Mouse (Mus musculus): Measurements from ENCODE around the gene Gm21294. TPM values are rescaled to one million over a fixed set of nuclear protein-coding genes. Genes with fewer than 3 reads are reported as not detected.
"Not testable (repeated sequence)": the region's sequence is repeated elsewhere in the genome, so short reads cannot be mapped to it uniquely, and the experiment has no call there.

Gene Gm21294
- polyA plus RNA-seq (2012; ENCODE audit: insufficient read depth, insufficient read length, low replicate concordance, missing spikeins), result not detected in 2 replicates

- H3K27ac ChIP-seq (ENCODE audit: insufficient read depth, low read depth, low read length); H3K4me3 ChIP-seq (ENCODE audit: insufficient read depth, low read depth, low read length); H3K4me1 ChIP-seq (ENCODE audit: control insufficient read depth, insufficient read depth, low read length): not testable (repeated sequence)
- 44% methylated on average over 3 of the region's 5 CpGs for WGBS
Observed at GRCm38 (mm10) chrY:89052506-89052905, at the start of gene Gm21294. Gene Gm21294, plus strand, starts transcription at chrY:89052806.

- not testable (repeated sequence) for H3K4me1 ChIP-seq (ENCODE audit: control insufficient read depth, insufficient read depth, low read length); H3K27ac ChIP-seq (ENCODE audit: insufficient read depth, low read depth, low read length); H3K4me3 ChIP-seq (ENCODE audit: insufficient read depth, low read depth, low read length)
- 93% methylated on average over 7 of the region's 21 CpGs for WGBS
Observed at GRCm38 (mm10) chrY:89126246-89126645, 73.6 kb downstream of the Gm21294 start.

All from olfactory bulb, adult 2 months (tissue).